ENCODE assay signal across 8 mouse cellular contexts in genomic region chr14:47572707-47573106, GRCm38 (mm10).
"Had no signal": no experiment of that assay in that cellular context is flagged by ENCODE, and none has a peak within 500 bp of the region (broad histone marks: within the 10 kb centered on the region; RNA-seq: fewer than 3 reads in every experiment).

No protein-coding gene starts in this region.

- DNase-seq: kidney, adult 11 months; kidney, adult 9 months; kidney, postnatal 36 days; liver; liver, embryonic 13.5 days; liver, postnatal 0 days; thymus, adult 2 months; thymus, postnatal 36 days had no signal
